Mouse (Mus musculus): Measurements from ENCODE around the gene Slc25a48. TPM values are rescaled to one million over a fixed set of nuclear protein-coding genes. Genes with fewer than 3 reads are reported as not detected.

Gene Slc25a48
- polyA plus RNA-seq, 1 experiment from 2014 or later = 0.05 TPM

DNA sequence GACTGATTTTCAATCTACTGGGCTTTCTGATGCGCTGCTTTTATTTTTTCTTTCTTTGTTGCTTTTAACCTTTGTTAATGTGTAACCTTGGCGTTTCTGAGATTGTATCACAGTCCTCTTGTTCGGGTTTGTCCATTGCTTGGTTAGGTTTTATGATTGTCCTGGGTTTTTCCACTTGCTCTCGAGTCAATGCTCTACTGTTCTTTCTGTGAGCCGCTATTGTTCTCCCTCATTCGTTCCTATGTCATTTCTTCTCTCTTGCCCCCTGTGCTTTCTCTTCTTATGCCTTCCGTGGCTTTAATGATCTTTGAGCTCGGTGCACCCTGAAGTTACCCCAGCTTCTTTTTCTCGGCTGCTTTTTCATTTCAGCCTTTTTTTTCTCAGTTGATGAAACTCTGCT is 19.8 kb downstream of the Slc25a48 start:
- H3K27ac ChIP-seq = no peak overlapping the region
- H3K4me1 ChIP-seq (replicated peaks) = no peaks in the 10 kb centered on the region
- no peak overlapping the region for H3K4me3 ChIP-seq
- ATAC-seq (replicated peaks; ENCODE audit: insufficient number of reproducible peaks, insufficient read depth, low FRiP score, low read depth) = no peak
- H3K36me3 ChIP-seq = no peaks in the 10 kb centered on the region
- 62% methylated on average over 9 of the region's 9 CpGs for WGBS
- no peak overlapping the region for H3K4me2 ChIP-seq
- no peak overlapping the region for H3K9ac ChIP-seq
- H3K27me3 ChIP-seq = peaks cover 5% of the 10 kb centered on the region; the same call in 1 of the 2 replicates
- H3K9me3 ChIP-seq (replicated peaks) = no peaks in the 10 kb centered on the region

DNA sequence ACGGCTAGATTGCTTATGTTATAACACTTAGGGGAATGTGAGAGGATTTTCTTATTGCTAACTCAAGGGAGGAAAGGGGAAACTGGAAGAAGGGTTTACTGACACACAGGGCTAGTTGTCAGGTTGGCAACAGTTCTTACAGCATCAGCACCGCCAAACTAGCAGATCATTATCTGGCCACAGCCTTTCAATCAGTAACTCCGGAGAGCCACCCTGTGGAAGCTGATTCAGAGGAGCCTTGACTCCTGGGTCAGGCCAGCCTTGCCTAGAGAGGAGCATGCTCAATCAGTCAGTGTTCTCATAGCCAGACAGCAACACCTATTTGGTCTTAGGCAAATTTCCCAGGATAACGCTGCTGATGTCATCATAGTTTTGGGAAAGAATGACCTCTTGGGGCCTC is 23.3 kb downstream of the Slc25a48 start:
- 61% methylated on average over 4 of the region's 4 CpGs for WGBS
- H3K36me3 ChIP-seq = no peaks in the 10 kb centered on the region
- H3K4me2 ChIP-seq = no peak overlapping the region
- no peaks in the 10 kb centered on the region for H3K9me3 ChIP-seq (replicated peaks)
- H3K4me3 ChIP-seq = no peak overlapping the region
- peaks cover 5% of the 10 kb centered on the region; the same call in 1 of the 2 replicates for H3K27me3 ChIP-seq
- no peak for ATAC-seq (replicated peaks; ENCODE audit: insufficient number of reproducible peaks, insufficient read depth, low FRiP score, low read depth)
- no peak overlapping the region for H3K9ac ChIP-seq
- no peaks in the 10 kb centered on the region for H3K4me1 ChIP-seq (replicated peaks)
- no peak overlapping the region for H3K27ac ChIP-seq

DNA sequence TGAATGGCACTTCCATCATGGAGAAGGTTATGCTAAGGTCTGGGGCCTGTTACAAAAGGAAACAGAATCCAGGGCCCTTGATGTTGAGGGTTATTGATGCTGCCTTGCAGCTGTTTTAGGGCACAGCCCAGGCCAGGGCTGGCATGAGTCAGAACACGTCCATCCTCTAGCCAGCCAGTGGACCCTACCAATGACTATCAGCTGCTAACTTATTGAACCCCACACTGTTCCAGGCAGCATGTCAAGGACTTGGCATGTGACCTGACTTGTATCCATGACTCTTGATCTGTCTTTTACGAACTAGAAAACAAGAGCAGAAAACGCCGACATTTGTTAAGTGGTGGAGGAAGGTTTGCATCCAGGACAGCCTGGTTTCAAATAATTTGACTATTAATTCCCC is 24.6 kb downstream of the Slc25a48 start:
- WGBS = 85% methylated on average over 4 of the region's 4 CpGs
- H3K27ac ChIP-seq = no peak overlapping the region
- no peak overlapping the region for H3K4me3 ChIP-seq
- no peak overlapping the region for H3K4me2 ChIP-seq
- no peaks in the 10 kb centered on the region; the same call in 1 of the 2 replicates for H3K27me3 ChIP-seq
- H3K9me3 ChIP-seq (replicated peaks) = no peaks in the 10 kb centered on the region
- no peak overlapping the region for H3K9ac ChIP-seq
- no peaks in the 10 kb centered on the region for H3K36me3 ChIP-seq
- no peaks in the 10 kb centered on the region for H3K4me1 ChIP-seq (replicated peaks)
- no peak for ATAC-seq (replicated peaks; ENCODE audit: insufficient number of reproducible peaks, insufficient read depth, low FRiP score, low read depth)

DNA sequence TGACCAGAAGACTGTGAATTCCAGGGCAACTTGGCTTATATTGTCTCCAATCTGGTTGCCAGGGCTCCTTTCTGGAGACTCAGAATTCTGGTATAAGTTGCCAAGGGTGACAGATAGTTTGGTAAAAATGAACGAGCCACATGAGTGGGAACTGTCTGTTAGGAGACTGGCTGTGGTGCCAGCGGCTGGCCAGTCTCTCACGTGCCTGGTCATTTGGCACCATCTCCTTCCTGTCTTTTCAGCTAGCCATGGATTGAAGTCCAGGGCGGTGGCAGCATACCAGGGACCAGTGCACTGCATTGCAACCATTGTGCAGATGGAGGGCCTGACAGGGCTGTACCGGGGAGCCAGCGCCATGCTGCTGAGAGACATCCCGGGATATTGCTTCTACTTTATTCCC is 25.1 kb downstream of the Slc25a48 start:
- H3K9ac ChIP-seq = no peak overlapping the region
- H3K36me3 ChIP-seq = no peaks in the 10 kb centered on the region
- H3K27ac ChIP-seq = no peak overlapping the region
- 85% methylated on average over 7 of the region's 7 CpGs for WGBS
- no peaks in the 10 kb centered on the region for H3K9me3 ChIP-seq (replicated peaks)
- H3K27me3 ChIP-seq = peaks cover 2% of the 10 kb centered on the region; the same call in 1 of the 2 replicates
- H3K4me3 ChIP-seq = no peak overlapping the region
- ATAC-seq (replicated peaks; ENCODE audit: insufficient number of reproducible peaks, insufficient read depth, low FRiP score, low read depth) = no peak
- no peaks in the 10 kb centered on the region for H3K4me1 ChIP-seq (replicated peaks)
- H3K4me2 ChIP-seq = no peak overlapping the region

DNA sequence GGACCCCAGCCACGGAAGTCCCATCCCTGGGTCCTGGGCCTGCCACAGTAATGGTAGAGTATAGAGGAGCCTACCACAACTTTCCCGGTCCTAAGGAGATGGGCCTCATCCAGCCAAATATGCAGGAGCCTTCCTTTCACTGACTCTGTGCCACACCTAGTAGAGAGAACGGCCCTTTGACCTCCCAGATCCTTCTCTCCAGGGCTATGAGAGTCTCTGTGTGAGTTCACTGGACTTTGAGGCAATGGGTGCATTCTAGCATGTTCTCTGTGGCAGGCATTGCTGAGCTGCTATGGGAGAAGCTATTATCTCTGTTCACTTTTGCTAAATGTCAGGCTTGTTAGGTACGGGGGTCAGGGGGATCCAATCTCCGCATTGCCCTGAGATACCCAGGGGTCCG is 25.6 kb downstream of the Slc25a48 start:
- Histone ChIP-seq H3K27me3 (0 out of 2 replicates have a peak, but pooled peaks cover 3% of the 10 kb centered on the region), H3K4me3 (no peak overlapping the region), H3K36me3 (no peaks in the 10 kb centered on the region), H3K9ac (no peak overlapping the region), H3K9me3 (replicated peaks) (no peaks in the 10 kb centered on the region), H3K27ac (no peak overlapping the region), H3K4me1 (replicated peaks) (no peaks in the 10 kb centered on the region), H3K4me2 (no peak overlapping the region)
- no peak for ATAC-seq (replicated peaks; ENCODE audit: insufficient number of reproducible peaks, insufficient read depth, low FRiP score, low read depth)
- WGBS = 66% methylated on average over 6 of the region's 6 CpGs

DNA sequence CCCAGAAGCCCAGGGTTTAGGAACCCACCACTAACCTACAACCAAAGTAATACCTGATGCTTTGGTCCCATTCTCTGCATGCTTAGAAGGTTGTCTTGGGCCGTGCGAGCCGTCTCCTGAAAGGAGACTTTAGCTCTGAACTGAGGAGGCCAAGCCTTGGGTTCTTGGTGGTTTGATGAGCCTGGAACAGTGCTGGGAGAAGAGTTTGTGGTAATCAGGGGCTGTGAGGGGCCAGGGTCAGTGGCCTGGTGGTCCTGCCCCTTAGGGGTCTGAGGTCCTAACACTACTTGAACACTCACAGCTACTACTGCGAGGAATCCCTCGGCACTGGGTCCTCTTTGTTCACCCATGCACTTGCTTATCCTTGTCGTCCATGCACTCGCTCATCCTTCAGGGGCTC is 29.6 kb downstream of the Slc25a48 start:
- Histone ChIP-seq H3K27me3 (0 out of 2 replicates have a peak, but pooled peaks cover 4% of the 10 kb centered on the region), H3K36me3 (no peaks in the 10 kb centered on the region), H3K4me2 (no peak overlapping the region), H3K9me3 (replicated peaks) (no peaks in the 10 kb centered on the region), H3K9ac (no peak overlapping the region), H3K4me3 (no peak overlapping the region), H3K27ac (no peak overlapping the region), H3K4me1 (replicated peaks) (no peaks in the 10 kb centered on the region)
- WGBS = 91% methylated on average over 7 of the region's 7 CpGs
- no peak for ATAC-seq (replicated peaks; ENCODE audit: insufficient number of reproducible peaks, insufficient read depth, low FRiP score, low read depth)

DNA sequence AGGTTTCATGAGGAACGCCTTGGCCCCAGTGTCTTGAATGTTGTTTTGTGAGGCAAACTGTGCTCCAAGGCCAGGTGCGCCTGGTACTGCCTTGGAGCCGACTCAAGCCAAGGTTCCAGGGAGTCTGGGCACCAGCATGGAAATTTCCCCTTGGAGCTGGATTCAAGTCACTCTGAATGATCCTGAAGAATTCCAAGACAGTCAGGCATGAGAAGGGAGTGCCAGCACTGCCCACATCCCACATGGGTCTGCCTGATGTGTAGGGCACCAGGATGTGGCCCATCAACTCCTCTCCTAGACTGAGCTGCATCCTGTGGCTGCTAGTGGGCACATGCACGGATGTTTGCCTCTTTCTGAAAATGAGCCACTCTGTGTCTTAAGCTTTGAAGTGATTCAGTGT is 30.4 kb downstream of the Slc25a48 start:
- no peaks in the 10 kb centered on the region for H3K36me3 ChIP-seq
- H3K9ac ChIP-seq = no peak overlapping the region
- no peaks in the 10 kb centered on the region for H3K4me1 ChIP-seq (replicated peaks)
- no peaks in the 10 kb centered on the region for H3K9me3 ChIP-seq (replicated peaks)
- H3K27me3 ChIP-seq = 0 out of 2 replicates have a peak, but pooled peaks cover 10% of the 10 kb centered on the region
- no peak overlapping the region for H3K4me3 ChIP-seq
- ATAC-seq (replicated peaks; ENCODE audit: insufficient number of reproducible peaks, insufficient read depth, low FRiP score, low read depth) = no peak
- 85% methylated on average over 4 of the region's 4 CpGs for WGBS
- no peak overlapping the region for H3K27ac ChIP-seq
- no peak overlapping the region for H3K4me2 ChIP-seq

DNA sequence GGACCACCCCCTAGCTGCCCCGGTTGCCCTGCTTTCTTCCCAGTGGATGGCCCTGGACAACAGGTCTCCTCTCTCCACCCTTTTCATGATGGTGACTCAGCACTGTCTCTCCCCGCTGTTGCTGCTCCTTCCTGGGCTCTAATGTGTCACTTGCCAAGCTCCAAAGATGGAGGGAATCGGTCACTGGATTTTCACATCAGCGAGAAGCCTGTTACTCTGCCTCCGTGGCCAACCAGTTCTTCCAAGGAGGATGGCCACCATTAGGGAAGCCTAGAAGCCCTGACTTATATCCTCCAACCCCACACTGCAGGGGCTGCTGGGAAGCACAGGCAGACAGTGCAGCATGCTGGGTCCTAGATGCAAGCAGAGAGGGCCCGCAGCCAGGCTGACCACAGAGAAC is 33.1 kb downstream of the Slc25a48 start:
- Histone ChIP-seq H3K9me3 (replicated peaks) (no peaks in the 10 kb centered on the region), H3K4me2 (no peak overlapping the region), H3K27me3 (0 out of 2 replicates have a peak, but pooled peaks cover 18% of the 10 kb centered on the region), H3K27ac (no peak overlapping the region), H3K4me3 (no peak overlapping the region), H3K4me1 (replicated peaks) (no peaks in the 10 kb centered on the region; the same call in 1 of the 2 replicates), H3K36me3 (no peaks in the 10 kb centered on the region), H3K9ac (no peak overlapping the region)
- ATAC-seq (replicated peaks; ENCODE audit: insufficient number of reproducible peaks, insufficient read depth, low FRiP score, low read depth) = no peak
- WGBS = 79% methylated on average over 6 of the region's 6 CpGs

DNA sequence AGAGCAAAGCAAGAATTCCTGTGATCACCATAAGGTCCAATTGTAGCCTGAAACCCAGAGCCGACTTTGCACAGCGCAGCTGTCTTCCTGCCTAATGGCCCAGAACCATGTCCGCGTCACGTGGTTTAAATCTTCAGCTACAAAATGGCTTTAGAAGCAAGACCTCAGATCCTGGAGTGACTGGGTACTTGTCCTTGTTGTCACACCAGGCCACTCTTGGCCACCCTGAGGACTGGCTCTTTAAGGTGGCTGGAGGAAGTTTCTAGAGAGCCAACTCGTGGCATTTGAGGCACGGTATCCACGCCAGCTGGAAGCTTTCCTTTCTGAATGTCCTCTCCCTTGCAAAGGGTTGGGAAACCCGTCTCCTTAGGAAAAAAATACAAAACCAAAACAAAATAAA is 33.8 kb downstream of the Slc25a48 start:
- 0 out of 2 replicates have a peak, but pooled peaks cover 18% of the 10 kb centered on the region for H3K27me3 ChIP-seq
- ATAC-seq (replicated peaks; ENCODE audit: insufficient number of reproducible peaks, insufficient read depth, low FRiP score, low read depth) = no peak
- H3K27ac ChIP-seq = no peak overlapping the region
- no peaks in the 10 kb centered on the region for H3K9me3 ChIP-seq (replicated peaks)
- no peaks in the 10 kb centered on the region; the same call in 1 of the 2 replicates for H3K4me1 ChIP-seq (replicated peaks)
- H3K4me3 ChIP-seq = no peak overlapping the region
- H3K9ac ChIP-seq = no peak overlapping the region
- 69% methylated on average over 9 of the region's 9 CpGs for WGBS
- H3K4me2 ChIP-seq = no peak overlapping the region
- no peaks in the 10 kb centered on the region for H3K36me3 ChIP-seq

DNA sequence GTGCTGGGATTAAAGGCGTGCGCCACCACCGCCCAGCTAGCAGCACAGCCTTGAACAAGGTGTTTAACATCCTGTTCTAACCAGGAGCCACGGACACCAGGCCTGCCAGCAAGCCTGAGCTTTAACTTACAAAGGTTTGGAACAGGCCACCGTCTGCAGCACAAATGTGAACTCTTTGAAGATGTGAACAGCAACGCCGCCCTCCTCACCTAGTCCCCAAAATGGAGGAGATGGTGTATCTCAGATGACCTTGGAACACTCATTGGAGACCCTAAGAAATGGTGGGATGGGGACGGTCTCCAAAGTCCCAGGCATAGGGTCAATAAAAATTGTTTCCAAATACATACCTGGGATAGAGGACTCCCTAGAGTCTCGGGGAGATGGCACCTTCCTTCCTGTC is 34.5 kb downstream of the Slc25a48 start:
- Histone ChIP-seq H3K4me1 (replicated peaks) (peaks cover 5% of the 10 kb centered on the region), H3K27me3 (0 out of 2 replicates have a peak, but pooled peaks cover 18% of the 10 kb centered on the region), H3K9me3 (replicated peaks) (no peaks in the 10 kb centered on the region), H3K27ac (no peak overlapping the region), H3K4me2 (no peak overlapping the region), H3K36me3 (no peaks in the 10 kb centered on the region), H3K4me3 (no peak overlapping the region), H3K9ac (no peak overlapping the region)
- WGBS = 83% methylated on average over 9 of the region's 9 CpGs
- ATAC-seq (replicated peaks; ENCODE audit: insufficient number of reproducible peaks, insufficient read depth, low FRiP score, low read depth) = no peak

DNA sequence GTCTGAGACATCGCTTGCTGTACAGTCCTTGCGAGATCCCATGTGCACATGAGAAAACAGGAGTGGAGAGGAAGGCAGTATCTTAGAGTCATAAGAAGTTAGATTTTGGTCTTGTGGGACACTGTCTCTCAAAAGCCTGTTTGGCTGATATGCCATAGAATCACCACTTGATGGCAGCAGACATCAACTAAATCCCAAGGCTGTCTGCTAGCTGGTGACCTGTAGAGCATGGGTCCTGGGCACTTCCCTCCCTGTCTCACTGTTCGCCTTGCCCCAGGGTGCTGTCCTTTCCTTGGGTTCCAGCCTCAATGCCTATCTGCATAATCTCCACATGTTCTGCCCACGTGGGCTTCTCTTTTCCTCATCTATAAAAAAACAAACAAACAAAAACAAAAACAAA is 37.2 kb downstream of the Slc25a48 start:
- Histone ChIP-seq H3K36me3 (no peaks in the 10 kb centered on the region), H3K27ac (no peak overlapping the region), H3K9ac (no peak overlapping the region), H3K9me3 (replicated peaks) (no peaks in the 10 kb centered on the region), H3K4me2 (peak overlapping the region; percentile 27; the same call in 1 of the 2 replicates), H3K27me3 (peaks cover 26% of the 10 kb centered on the region), H3K4me1 (replicated peaks) (peaks cover 6% of the 10 kb centered on the region), H3K4me3 (no peak overlapping the region)
- WGBS = 21% methylated on average over 4 of the region's 4 CpGs
- no peak for ATAC-seq (replicated peaks; ENCODE audit: insufficient number of reproducible peaks, insufficient read depth, low FRiP score, low read depth)

DNA sequence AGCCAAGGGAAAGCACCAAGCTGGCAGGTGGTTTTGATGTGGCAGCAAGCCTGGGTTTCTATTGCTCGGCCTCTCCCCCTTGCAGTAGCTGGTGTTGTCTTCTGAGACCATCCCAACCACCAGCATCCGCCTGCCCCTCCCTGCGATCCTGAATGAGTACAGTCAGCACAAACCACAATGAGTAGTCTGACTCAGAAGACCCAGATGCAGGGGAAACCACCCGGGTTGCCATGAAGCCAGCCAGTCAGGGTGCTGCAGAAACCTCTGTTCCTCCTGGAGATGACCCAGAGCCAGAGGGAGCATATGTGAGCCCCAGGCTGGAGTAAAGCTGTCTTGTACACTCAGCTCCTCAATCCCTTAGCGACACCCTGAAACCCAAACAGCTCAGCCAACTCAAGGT is 38.6 kb downstream of the Slc25a48 start:
- no peak overlapping the region for H3K27ac ChIP-seq
- H3K4me2 ChIP-seq = no peak overlapping the region
- WGBS = 56% methylated on average over 5 of the region's 5 CpGs
- peaks cover 32% of the 10 kb centered on the region for H3K27me3 ChIP-seq
- H3K9me3 ChIP-seq (replicated peaks) = no peaks in the 10 kb centered on the region
- no peak for ATAC-seq (replicated peaks; ENCODE audit: insufficient number of reproducible peaks, insufficient read depth, low FRiP score, low read depth)
- no peaks in the 10 kb centered on the region for H3K36me3 ChIP-seq
- peaks cover 6% of the 10 kb centered on the region for H3K4me1 ChIP-seq (replicated peaks)
- no peak overlapping the region for H3K4me3 ChIP-seq
- no peak overlapping the region for H3K9ac ChIP-seq
